Mouse (Mus musculus) lung, adult 18-20 months (tissue): ENCODE data around the gene Tbpl1.

Experiments
- DNase-seq, 2 experiments: peaks; one replicate each; pipeline ENCODE4 v3.0.0; 2022; ENCODE audit warnings: mixed read lengths in 2 of 2

Tbpl1 gene

DNA sequence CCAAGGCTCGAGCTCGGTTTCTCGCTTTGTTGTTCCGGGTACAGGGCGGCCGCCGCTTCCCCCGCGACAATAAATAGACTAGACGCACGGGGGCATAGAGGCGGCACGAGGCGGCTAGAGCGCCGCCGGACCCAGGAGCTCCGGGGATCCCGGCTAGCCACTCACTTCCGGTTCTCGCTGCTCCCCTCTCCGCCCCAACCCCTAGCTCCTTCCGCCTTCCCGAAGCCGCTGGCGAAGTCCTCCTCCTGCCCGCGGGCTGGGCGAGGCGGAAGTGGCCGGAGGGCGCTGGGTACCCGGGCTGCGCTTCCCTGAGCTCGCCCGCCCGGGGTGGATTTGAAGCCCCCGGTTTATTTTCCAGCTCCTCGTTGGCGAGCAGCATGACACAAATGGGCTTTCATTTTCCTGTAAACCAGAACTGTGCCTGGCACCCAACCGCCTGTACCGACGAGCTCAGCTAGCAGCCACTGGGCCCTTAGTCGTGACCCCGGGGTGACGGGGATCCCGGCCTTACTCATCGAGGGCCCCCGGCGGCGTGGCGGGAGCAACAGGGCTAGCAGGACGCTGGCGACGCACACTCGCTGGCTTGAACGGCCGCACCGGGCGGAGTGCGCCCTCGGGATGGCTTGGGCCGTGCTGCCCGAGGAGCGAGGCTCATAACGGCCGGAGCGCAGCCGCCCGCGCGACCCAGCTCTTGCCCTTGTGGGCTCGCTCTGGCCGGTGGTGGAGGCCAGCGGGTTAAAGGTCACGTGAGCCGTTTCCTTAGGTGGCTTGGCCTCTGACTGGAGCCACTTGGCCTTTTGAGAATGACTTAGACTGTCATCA lies at the start of gene Tbpl1:
Gene Tbpl1, minus strand, starts transcription at position 667 of the 822 bp plus-strand sequence.
- DNase-seq, result peak; percentile 97 to 98

- peak in 1 of 2 experiments; percentile 20 for DNase-seq
Measured at GRCm38 (mm10) chr10:22781466-22781865, 49.7 kb upstream of the Tbpl1 start.

- DNase-seq, result peak; percentile 14 to 29
Measured at GRCm38 (mm10) chr10:22777939-22778338, 46.2 kb upstream of the Tbpl1 start.

DNA sequence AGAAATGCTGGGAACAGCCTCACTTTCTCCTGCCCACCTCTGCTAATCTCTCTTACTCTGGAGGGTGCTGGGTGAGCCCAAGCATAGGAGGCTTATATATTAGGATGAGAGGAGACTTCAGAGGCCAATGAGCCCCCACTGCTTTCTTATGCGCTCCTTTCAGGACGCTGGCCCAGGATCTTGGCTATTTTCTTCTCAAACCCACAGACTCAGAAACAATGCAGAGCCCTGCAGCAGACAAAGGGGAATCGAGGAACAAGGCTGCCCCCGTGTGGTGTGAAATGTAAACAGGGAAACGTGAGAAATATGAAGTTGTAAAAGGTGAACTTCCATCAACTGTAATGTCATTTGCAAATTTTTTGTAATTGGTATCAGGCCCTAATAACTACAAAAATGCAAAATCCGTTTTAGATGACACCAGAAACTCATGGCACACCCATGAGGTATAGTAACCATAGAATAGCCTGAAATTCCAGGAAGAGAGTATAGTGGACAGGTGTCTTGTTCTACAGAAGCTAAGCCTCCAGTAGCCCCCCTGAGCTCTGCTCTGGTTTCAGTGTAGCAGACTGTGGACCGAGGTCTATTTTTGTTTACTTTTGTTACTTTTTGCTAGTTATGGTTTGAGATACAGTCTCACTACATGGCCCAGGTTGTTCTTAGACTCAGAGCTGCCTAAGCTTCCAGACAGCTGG lies 44.4 kb upstream of the Tbpl1 start:
- DNase-seq, result peak in 1 of 2 experiments; percentile 24

GRCm38 (mm10) chr10:22775456-22775855 lies 43.7 kb upstream of the Tbpl1 start:
- no peak for DNase-seq

DNA sequence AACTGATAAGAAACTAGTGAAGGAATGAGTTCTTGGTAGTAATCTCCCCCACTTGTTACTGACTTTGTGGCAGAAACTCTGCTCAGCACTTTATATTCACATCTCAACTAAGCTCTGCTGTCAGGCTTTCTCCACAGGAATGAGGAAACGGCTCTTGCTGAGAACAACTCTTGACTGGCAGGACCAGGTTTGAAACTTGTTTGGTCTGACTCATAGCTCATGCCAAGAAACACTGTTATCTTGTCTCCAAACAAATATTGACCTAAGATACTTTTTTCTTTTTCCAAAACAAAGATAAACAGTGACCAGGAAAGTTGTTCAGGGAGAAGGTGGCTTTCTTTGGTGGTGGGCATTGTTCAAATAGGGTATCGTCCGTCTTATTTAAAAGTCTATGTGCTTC lies 42.9 kb upstream of the Tbpl1 start:
- DNase-seq, result peak in 1 of 2 experiments; percentile 32

DNA sequence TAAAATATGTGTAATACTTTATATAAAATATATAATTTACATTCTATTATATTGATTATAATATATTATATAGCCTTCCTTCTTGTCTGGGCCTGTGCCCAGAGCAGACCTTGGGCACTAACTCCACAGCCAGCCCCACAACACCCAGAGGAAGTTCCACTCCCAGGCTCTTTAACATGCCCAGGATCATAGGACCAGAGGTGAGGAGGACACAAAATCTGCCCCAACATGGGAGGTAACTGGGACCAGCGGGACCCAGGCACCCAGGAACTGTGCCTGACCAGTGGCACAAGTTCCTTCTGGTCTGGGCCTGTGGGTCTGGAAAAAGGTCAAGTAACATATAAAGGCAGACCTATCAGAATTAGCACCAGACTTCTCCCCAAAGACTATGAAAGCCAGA lies 22.5 kb upstream of the Tbpl1 start:
- DNase-seq, result no peak

- DNase-seq, result no peak
Measured at GRCm38 (mm10) chr10:22751175-22751682, 19.5 kb upstream of the Tbpl1 start.

DNA sequence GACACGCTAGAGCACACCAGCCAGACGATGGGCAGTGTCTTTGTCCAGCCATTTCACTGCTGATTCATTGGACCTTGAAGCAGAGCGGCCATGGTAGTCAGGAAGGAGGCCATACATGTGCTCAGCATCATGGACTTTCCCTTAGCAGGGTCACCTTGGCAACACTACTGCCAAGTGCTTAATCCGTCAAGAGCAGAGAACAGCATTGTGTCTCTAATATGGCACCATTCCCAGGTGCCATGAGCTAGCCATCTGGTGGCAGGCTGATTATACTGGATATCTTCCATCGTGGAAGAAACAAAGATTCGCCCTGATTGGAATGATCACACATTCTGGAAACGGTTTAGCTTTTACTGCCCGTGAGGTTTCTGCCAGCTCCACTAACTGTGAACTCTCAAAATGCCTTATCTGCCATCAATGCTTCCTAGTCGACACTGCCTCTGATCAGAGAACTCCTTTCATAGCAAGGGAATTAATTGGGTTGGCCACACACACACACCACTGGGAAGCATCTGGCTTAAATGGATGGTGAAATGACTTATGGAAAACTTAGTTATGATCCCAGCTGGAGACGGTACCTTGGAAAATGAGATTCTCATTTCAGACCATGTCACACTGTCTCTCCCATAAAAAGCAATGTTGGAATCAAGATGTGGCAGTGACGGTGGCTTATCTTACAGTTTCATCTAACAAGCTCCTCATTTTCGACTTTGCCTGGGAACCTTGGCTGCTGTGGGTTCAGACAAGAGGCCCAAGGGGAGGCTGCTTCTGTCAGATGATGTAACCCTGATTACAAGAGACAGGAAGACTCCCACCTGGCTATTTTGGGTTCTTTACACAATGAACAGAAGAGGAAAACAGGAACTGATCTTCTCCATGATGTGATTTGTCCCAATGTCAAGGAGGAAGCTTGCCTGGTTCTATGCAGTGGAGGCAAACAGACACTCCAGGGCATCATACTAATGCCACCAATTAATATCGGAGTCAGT lies 14.9 kb upstream of the Tbpl1 start:
- no peak for DNase-seq

- DNase-seq, result no peak
Measured at GRCm38 (mm10) chr10:22745922-22746321, 14.2 kb upstream of the Tbpl1 start.

DNA sequence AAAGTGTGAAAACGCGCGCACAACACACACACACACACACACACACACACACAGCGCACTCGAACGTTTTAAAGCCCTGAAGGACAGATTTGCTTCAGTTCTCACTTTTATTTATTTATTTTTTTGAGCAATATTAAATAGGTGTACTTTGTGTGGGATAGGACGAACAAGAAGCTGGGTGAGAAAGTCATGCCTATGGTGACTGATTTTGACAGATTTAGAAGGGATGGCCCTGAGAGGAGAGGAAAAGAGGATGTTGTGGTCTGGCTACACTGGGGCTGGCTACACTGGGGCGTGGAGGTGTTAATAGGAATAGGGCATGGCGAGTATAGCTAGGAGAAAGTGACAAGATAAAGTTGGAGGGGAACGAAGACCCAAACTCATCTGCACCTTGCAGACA lies 443 bp upstream of the Tbpl1 start:
- peak; percentile 12 to 18 for DNase-seq

DNA sequence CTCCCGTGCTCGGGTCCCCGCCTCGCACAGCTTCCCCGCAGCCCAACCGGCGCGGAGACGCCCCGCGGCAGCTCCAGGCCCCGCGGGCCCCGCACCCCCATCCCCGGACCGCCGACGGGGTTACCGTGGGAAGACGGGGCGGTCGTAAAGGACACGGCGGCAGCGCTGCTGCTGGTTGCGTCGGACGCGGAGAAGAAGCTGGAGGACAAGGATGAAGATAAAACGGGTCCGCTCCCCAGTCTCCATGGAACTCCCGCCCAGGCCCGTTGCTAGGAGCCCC lies 806 bp downstream of the Tbpl1 start:
- no peak for DNase-seq

DNA sequence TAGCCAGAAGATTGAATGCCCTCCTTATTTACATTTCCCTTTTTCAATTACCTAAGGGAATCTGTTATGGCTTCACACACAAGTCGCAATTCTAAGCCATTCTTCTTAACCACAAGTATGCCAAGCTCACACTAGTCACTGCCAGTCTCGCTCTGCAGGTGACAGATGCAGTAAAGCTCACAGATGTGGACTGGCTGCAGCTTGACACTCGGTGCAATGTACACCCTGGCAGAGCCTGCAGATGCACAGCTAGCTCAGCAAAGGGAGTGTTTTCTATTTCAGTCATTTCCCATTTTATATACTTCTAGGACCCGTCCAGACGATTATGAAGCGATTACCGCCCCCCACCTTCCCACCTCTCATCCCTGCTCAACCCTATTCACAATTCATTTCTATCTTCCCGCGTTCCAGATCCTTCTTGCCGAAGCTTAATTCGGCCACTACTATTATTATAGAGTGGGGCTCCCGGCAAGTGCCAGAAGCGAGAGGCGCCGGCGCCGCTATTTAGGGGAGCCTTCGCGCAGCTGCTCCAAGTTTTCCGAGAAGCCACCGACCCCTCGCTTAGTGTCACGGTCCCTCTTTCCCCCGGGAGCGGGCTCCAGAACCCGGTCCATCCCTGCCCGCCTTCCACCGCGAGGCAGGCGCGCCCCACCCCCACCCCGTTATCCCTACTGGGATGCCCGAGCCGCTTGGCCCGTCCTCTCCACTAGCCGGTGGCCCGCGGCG lies 1.3 kb downstream of the Tbpl1 start:
- DNase-seq, result peak in 1 of 2 experiments; percentile 18

DNA sequence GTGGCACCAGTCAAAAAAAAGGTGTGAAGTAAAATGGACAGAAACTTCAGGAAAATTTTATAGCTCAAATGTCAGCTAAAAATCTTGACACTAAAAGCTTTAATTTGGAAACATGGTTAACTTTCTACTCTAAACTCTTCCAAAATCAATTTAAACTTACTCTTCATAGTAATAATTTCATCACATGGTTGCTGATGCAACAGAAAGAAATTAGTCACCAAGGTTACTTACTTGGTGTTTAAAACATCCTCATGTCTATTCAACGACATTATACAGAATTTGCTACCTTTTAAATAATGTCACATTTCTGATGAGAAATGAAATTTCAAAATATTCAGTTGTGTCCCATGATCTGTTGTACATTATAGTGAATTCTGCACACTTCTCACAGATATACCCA lies 3.5 kb downstream of the Tbpl1 start:
- DNase-seq, result no peak

- DNase-seq, result no peak
Measured at GRCm38 (mm10) chr10:22726295-22726694, 5.4 kb downstream of the Tbpl1 start.

GRCm38 (mm10) chr10:22725166-22725565 lies 6.6 kb downstream of the Tbpl1 start:
- no peak for DNase-seq

DNA sequence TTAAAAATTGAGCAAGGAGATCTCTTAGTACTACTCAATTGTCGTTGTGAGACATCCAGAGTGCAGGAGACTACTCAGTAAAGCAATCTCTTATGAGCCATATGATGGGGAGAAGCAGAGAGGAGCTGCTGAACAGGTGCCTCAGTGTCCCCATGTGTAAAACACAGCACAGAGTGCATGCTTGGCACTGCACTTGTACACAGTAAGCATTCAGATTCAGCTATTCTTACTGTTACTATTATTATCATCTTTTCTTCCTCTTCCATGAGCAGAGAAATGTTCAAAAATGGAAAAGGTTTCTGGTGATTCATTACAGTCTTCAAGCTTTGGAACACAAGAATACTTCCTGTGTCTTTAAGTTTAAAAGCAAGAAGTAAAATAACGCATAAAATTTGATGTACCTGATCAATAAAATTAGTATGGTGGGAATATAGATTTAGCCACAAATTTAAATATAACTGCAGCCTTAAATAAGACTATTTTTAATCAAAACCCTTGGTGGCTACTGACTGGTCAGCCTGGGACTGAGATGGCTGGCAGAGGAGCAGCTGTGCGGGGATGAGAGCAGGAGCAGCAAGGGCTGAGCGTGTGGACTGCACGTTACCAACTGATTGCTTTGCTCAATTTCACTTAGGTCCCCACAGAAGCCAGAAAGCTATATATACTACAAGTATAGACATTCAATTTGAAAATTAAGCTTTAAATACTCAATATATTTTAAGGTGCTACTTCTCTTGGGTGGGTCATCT lies 10.8 kb downstream of the Tbpl1 start:
- no peak for DNase-seq

- DNase-seq, result no peak
Measured at GRCm38 (mm10) chr10:22718475-22718874, 13.3 kb downstream of the Tbpl1 start.

GRCm38 (mm10) chr10:22714520-22714919 lies 17.2 kb downstream of the Tbpl1 start:
- peak; percentile 39 to 57 for DNase-seq

- DNase-seq, result no peak
Measured at GRCm38 (mm10) chr10:22712955-22713354, 18.8 kb downstream of the Tbpl1 start.

DNA sequence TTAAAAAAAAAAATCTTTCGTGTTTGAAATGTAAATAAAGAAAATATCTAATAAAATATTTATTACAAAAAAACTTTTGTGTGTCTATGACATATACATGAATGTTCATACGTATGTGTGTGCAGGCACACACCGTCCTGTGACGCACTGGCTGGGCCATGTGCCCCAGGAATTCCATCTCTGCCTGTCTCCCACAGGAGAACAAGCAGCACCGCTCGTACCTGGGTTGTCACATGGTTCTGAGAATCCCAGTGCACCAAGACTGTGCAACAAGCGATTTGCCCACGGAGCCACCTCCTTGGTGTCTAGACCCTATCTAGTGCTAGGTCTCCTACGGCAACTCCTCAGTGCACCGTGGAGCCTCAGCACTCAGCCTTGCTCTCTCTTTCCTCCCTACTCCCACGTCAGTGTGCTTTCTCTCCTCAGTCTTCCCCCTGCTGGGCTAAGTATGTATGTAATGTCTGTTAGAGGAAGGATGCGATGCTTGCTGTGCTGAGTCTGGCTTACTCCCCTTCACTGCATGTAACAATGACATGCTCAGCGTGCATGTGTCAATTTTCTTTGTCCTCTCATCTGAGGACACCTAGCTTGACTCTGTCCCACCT lies 21.5 kb downstream of the Tbpl1 start:
- DNase-seq, result no peak
